Mouse (Mus musculus) regulatory T cell (primary cell): ENCODE measurements around the gene Olfr299.

ENCODE experiments used
- in situ Hi-C: fragments of 300-600 bp; cut with MboI, MseI; formaldehyde crosslinking; loops from one replicate; pipeline ENCODE4 v1.15.1; 2025; ENCODE audit warnings: high pct_unique_total_duplicates

The Olfr299 gene

DNA sequence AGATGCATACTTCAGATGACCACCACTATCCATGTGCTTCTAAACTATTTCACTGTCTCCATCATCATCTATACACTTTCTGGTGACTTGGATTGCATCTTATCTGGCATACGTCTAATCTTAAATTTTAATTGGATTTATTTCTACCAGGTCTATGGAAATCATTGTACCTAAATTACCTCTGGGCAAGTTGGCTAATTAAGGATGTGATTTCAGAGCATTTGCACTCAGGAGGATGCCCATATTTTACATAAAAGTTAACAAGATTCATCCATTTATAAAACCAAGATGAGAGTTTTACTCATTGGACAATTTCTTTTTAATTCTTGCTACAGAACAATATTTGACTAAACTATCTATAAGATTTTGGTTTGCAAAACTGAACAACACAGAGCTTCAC, at the start of gene Olfr299:
Olfr299 (plus strand) TSS at position 301 of the 400 bp plus-strand sequence.
- in situ Hi-C loops = no loop called here

DNA sequence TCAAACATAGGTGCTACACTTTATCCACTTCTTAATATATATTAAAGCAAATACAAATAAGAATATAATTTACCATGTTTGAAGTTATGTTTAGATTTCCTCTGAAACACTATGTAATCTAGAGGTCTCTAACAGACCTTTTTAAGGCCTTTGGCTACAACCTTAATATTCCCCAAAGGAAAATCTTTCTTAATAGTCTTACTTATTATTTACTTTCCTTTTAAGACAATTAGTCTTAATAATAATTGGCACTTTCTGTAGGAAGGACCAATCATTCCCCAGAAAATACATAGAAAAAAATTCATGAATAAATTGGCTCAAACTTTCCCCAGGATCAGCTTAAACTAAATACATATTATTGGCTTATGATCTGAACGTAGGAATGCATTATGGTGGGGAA, 32.7 kb downstream of the Olfr299 start, which contains the start of gene Olfr298:
Olfr298 (minus strand) TSS at position 101 of the 400 bp plus-strand sequence.
- in situ Hi-C loops = no loop called here
